Mouse (Mus musculus) c-Kit-positive CD71-positive TER-119-positive erythroid progenitor cells, embryonic 14.5 days (primary cell): Measurements from ENCODE around the gene Cdk15.

Source experiments
- DNase-seq: peaks from one replicate; pipeline ENCODE4 v3.0.0-alpha.2; 2013; ENCODE audit warnings: low spot score

Cdk15 gene

GRCm38 (mm10) chr1:59326854-59327395 lies 70.2 kb downstream of the Cdk15 start:
- DNase-seq: no peak

GRCm38 (mm10) chr1:59332737-59333385 lies 76.2 kb downstream of the Cdk15 start:
- no peak for DNase-seq

GRCm38 (mm10) chr1:59333386-59333759 lies 76.7 kb downstream of the Cdk15 start:
- no peak for DNase-seq

GRCm38 (mm10) chr1:59333860-59334561 lies 77.3 kb downstream of the Cdk15 start:
- DNase-seq: no peak

- no peak for DNase-seq
Measured at GRCm38 (mm10) chr1:59334562-59334890, 77.8 kb downstream of the Cdk15 start.

- no peak for DNase-seq
Measured at GRCm38 (mm10) chr1:59336256-59336655, 79.5 kb downstream of the Cdk15 start.

- DNase-seq: no peak
Measured at GRCm38 (mm10) chr1:59340814-59341588, 84.3 kb downstream of the Cdk15 start.

- DNase-seq: no peak
Measured at GRCm38 (mm10) chr1:59341697-59342096, 85.0 kb downstream of the Cdk15 start.

GRCm38 (mm10) chr1:59342146-59342545 lies 85.4 kb downstream of the Cdk15 start:
- no peak for DNase-seq

- no peak for DNase-seq
Measured at GRCm38 (mm10) chr1:59352706-59353105, 96.0 kb downstream of the Cdk15 start.

GRCm38 (mm10) chr1:59355440-59355839 lies 98.7 kb downstream of the Cdk15 start:
- peak; percentile 45 for DNase-seq

- no peak for DNase-seq
Measured at GRCm38 (mm10) chr1:59359136-59359535, 102.4 kb downstream of the Cdk15 start.

GRCm38 (mm10) chr1:59360834-59361233 lies 104.1 kb downstream of the Cdk15 start:
- DNase-seq: no peak

GRCm38 (mm10) chr1:59361460-59361859 lies 104.8 kb downstream of the Cdk15 start:
- DNase-seq: no peak

GRCm38 (mm10) chr1:59361966-59362365 lies 105.3 kb downstream of the Cdk15 start:
- DNase-seq: no peak

GRCm38 (mm10) chr1:59364463-59365040 lies 107.8 kb downstream of the Cdk15 start:
- DNase-seq: no peak

GRCm38 (mm10) chr1:59367928-59368648 lies 111.4 kb downstream of the Cdk15 start:
- DNase-seq: peak; percentile 27

- no peak for DNase-seq
Measured at GRCm38 (mm10) chr1:59368649-59369319, 112.1 kb downstream of the Cdk15 start.

- DNase-seq: no peak
Measured at GRCm38 (mm10) chr1:59369320-59369685, 112.6 kb downstream of the Cdk15 start.

- DNase-seq: no peak
Measured at GRCm38 (mm10) chr1:59370355-59370950, 113.7 kb downstream of the Cdk15 start.

GRCm38 (mm10) chr1:59376021-59376548 lies 119.4 kb downstream of the Cdk15 start:
- DNase-seq: no peak
